8 mouse cellular contexts compared by ENCODE assay signal in the genomic region with DNA sequence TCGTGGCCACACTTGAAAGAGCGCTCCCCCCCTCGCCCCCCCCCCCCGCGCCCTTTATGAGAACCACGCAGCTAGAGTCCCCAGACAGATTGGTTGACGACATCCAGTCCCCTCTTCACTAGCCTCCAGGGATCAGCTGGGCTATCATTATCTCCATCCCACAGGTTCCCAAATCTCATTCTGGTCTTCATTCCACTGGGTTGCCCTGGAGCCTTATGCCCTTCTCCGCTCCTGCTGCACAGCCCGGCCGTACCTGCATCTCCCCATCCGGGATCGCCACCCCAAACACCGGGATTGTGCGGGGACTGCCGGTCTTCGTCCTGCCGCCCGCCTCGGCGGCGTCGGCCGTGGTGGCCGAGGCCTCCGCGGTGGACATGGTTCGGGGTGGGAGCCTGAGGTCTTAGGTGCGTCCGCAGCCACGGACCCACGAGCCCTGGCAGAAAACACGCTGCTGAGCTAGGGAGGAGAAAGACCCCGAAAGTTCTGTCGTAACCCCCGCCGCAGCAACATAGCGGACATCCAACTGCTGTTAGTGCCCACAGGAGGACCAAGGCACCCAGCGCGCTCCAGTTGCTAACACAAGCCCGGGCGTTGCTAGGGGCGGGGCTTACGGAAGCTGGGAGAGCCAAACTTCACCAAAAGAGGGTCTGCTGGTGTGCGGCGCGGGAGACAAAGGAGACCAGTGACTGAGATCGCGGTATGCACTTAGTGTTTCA. TPM values are rescaled to one million over a fixed set of nuclear protein-coding genes. Genes with fewer than 3 reads are reported as not detected.
A peak's percentile ranks its signal among the peaks of the same experiment; 100 is the strongest.
DNase-seq lines count a peak whose midpoint lies in the region; ATAC-seq and TF ChIP-seq lines count a peak whose summit lies in the region.

A gene (minus strand): TSS at position 585 of the 716 bp plus-strand sequence.

- WGBS in hindbrain, embryonic 15.5 days, result under 1% methylated on average over 48 of the region's 48 CpGs

- no peaks in the 10 kb centered on the region for H3K27me3 ChIP-seq in hindbrain, embryonic 15.5 days

- intact Hi-C loops in gastrocnemius, adult 2 months (cut with DNase I), result no loop called here

- H3K27ac ChIP-seq in gastrocnemius, adult 2 months, result no peak within 1 kb of the TSS
- H3K27ac ChIP-seq in hindbrain, embryonic 15.5 days (replicated peaks), result peak within 1 kb of the TSS; percentile 77

- H3K4me1 ChIP-seq in hindbrain, embryonic 15.5 days (replicated peaks), result peaks cover 21% of the 10 kb centered on the region

- peak within 1 kb of the TSS; percentile 83 for H3K4me3 ChIP-seq in gastrocnemius, adult 2 months
- peak within 1 kb of the TSS; percentile 83 for H3K4me3 ChIP-seq in hindbrain, embryonic 15.5 days

- peak within 1 kb of the TSS; percentile 87 for H3K4me2 ChIP-seq in hindbrain, embryonic 15.5 days

- no peak for TF ChIP-seq CTCF in gastrocnemius, adult 2 months (IDR thresholded peaks at IDR 0.05)

- ATAC-seq in hindbrain, embryonic 15.5 days (ENCODE audit: low FRiP score, low read depth), result peak; percentile 97
- ATAC-seq in CD4-positive, CD25-positive, alpha-beta regulatory T cell, adult 4 months, result no peak

- no peaks in the 10 kb centered on the region for H3K9me3 ChIP-seq in hindbrain, embryonic 15.5 days

- H3K36me3 ChIP-seq in hindbrain, embryonic 15.5 days, result no peaks in the 10 kb centered on the region

- DNase-seq in adrenal gland, adult 2 months, result peak; percentile 87
- peak; percentile 87 to 90 for DNase-seq in cerebellum, postnatal 36 days
- DNase-seq in gastrocnemius, adult 2 months, result peak; percentile 71
- peak; percentile 86 to 89 for DNase-seq in layer of hippocampus, postnatal 36 days
- peak; percentile 85 for DNase-seq in lung, postnatal 10 days
- peak; percentile 91 for DNase-seq in right cerebral cortex, adult 18-20 months

- H3K9ac ChIP-seq in hindbrain, embryonic 15.5 days, result peak within 1 kb of the TSS; percentile 68

RNA-seq across cellular contexts. Expression of the gene that starts here (rescaled TPM):
- total RNA-seq in adrenal gland, adult 2 months (2021), result 1 to 10 TPM; 7.9 to 8.9 TPM
- polyA plus RNA-seq in adrenal gland, adult 2 months (2012; rRNA removed), result 2.2 and 4.6 TPM in 2 replicates
- total RNA-seq in gastrocnemius, adult 2 months (2021), result under 1 TPM; 0.05 to 0.20 TPM
- polyA plus RNA-seq in hindbrain, embryonic 15.5 days (2015; fragmentation: Nextera tagmentation; extraction: Ambion mirVana), result 9.7 and 12.2 TPM in 2 replicates
- total RNA-seq in layer of hippocampus, postnatal 36 days (2021), result 10 to 100 TPM; 14.5 to 17.3 TPM
- not detected for polyA plus RNA-seq in CD4-positive, CD25-positive, alpha-beta regulatory T cell, adult 4 months (2017; shearing (Covaris generic))

Comparison
In these comparisons a context has a peak if more than half of its experiments do, and no peak if none do; other contexts are left out.
1. RNA of the gene that starts here (total RNA-seq): 14.5 to 17.3 TPM in layer of hippocampus, postnatal 36 days and 7.9 to 8.9 TPM in adrenal gland, adult 2 months; 0.05 to 0.20 TPM in gastrocnemius, adult 2 months; every median in the first group is over 4 times any median in the second.
2. Peak in DNase-seq and H3K4me3 ChIP-seq in gastrocnemius, adult 2 months; RNA of the gene not detected or under 1 TPM.
3. Peak in every context shown above with its lines, with median percentiles within 50 percentile points of each other: DNase-seq.